Mouse (Mus musculus) neural tube, embryonic 12.5 days (tissue): ENCODE measurements at regions not wholly inside any gene's neighbourhood (a gene's known extent, or its start where the extent isn't known, plus 50 kb on each side); places are given as distances from the start of the nearest gene placed in this dataset.

ENCODE experiments used
- ATAC-seq: fragments of 200-750 bp; cut with Nextera tagmentation; 2 replicates; pipeline ENCODE4 v1.8.0; 2017; ENCODE audit warnings: low read depth, mild to moderate bottlenecking, moderate TSS enrichment, moderate library complexity; ENCODE audit not compliant: low FRiP score
- H3K27ac ChIP-seq: fragments of 300-500 bp; sonication (generic); 2 replicates; pipeline ENCODE4 v1.5.1; 2016
- H3K27me3 ChIP-seq: fragments of 300-500 bp; sonication (generic); replicated peaks from 2 replicates; pipeline ENCODE4 v1.6.1; 2016; ENCODE audit warnings: mild to moderate bottlenecking
- H3K36me3 ChIP-seq: fragments of 300-500 bp; sonication (generic); 2 replicates; pipeline ENCODE4 v1.6.1; 2016; ENCODE audit warnings: mild to moderate bottlenecking
- H3K4me1 ChIP-seq: fragments of 300-500 bp; sonication (generic); 2 replicates; pipeline ENCODE4 v1.6.1; 2016
- H3K4me2 ChIP-seq: fragments of 300-500 bp; sonication (generic); replicated peaks from 2 replicates; pipeline ENCODE4 v1.6.1; 2016; ENCODE audit warnings: mild to moderate bottlenecking
- H3K4me3 ChIP-seq: fragments of 300-500 bp; sonication (generic); 2 replicates; pipeline ENCODE4 v1.5.1; 2016
- H3K9ac ChIP-seq: fragments of 300-500 bp; sonication (generic); 2 replicates; pipeline ENCODE4 v1.6.1; 2016; ENCODE audit warnings: mild to moderate bottlenecking
- H3K9me3 ChIP-seq: fragments of 300-500 bp; sonication (generic); 2 replicates; pipeline ENCODE4 v1.6.1; 2016; ENCODE audit warnings: mild to moderate bottlenecking
- WGBS: fragments of 180-500 bp; shearing (Covaris S2); methylation state at CpG from one replicate; pipeline ENCODE4 v1.1.7; 2016; 5-methylcytosine and 5-hydroxymethylcytosine counted together

GRCm38 (mm10) chr9:46814478-46815241 is 183.9 kb upstream of the Gm4791 start:
- Histone ChIP-seq H3K4me3 (peak overlapping the region; percentile 20), H3K4me1 (0 out of 2 replicates have a peak, but pooled peaks cover 4% of the 10 kb centered on the region), H3K9ac (peak overlapping the region; percentile 13), H3K27ac (peak overlapping the region; percentile 57; the same call in 1 of the 2 replicates), H3K4me2 (peak overlapping the region; percentile 58), H3K9me3 (no peaks in the 10 kb centered on the region), H3K36me3 (no peaks in the 10 kb centered on the region), H3K27me3 (no peaks in the 10 kb centered on the region)
- 8% methylated on average over 22 of the region's 22 CpGs for WGBS
- peak; percentile 72 for ATAC-seq

GRCm38 (mm10) chr9:46810266-46810665 is 188.3 kb upstream of the Gm4791 start:
- no peak for ATAC-seq
- H3K27me3 ChIP-seq, result no peaks in the 10 kb centered on the region
- no peak overlapping the region for H3K4me2 ChIP-seq
- 90% methylated on average over 7 of the region's 7 CpGs for WGBS
- H3K4me1 ChIP-seq, result 0 out of 2 replicates have a peak, but pooled peaks cover 4% of the 10 kb centered on the region
- no peak overlapping the region for H3K4me3 ChIP-seq
- H3K27ac ChIP-seq, result no peak overlapping the region
- no peaks in the 10 kb centered on the region for H3K9me3 ChIP-seq
- no peaks in the 10 kb centered on the region for H3K36me3 ChIP-seq
- no peak overlapping the region for H3K9ac ChIP-seq

- WGBS, result 82% methylated on average over 11 of the region's 11 CpGs
- no peaks in the 10 kb centered on the region for H3K36me3 ChIP-seq
- H3K27ac ChIP-seq, result no peak overlapping the region
These were observed 203.1 kb upstream of the Gm4791 start for GRCm38 (mm10) chr9:46795446-46795845.

GRCm38 (mm10) chr9:46789036-46789435 is 209.5 kb upstream of the Gm4791 start:
- Histone ChIP-seq H3K9ac (no peak overlapping the region), H3K4me2 (no peak overlapping the region), H3K9me3 (no peaks in the 10 kb centered on the region), H3K4me3 (no peak overlapping the region), H3K27ac (no peak overlapping the region), H3K36me3 (no peaks in the 10 kb centered on the region), H3K4me1 (no peaks in the 10 kb centered on the region), H3K27me3 (no peaks in the 10 kb centered on the region)
- 77% methylated on average over 10 of the region's 10 CpGs for WGBS
- no peak for ATAC-seq

More at GRCm38 (mm10) chr9:46795446-46795845, 203.1 kb upstream of the Gm4791 start:
- no peak overlapping the region for H3K4me3 ChIP-seq
- H3K4me2 ChIP-seq, result no peak overlapping the region
- no peaks in the 10 kb centered on the region for H3K4me1 ChIP-seq
- H3K9ac ChIP-seq, result no peak overlapping the region
- ATAC-seq, result no peak
- H3K27me3 ChIP-seq, result no peaks in the 10 kb centered on the region
- H3K9me3 ChIP-seq, result no peaks in the 10 kb centered on the region

- no peak for ATAC-seq
- 87% methylated on average over 5 of the region's 5 CpGs for WGBS
These were observed 210.1 kb upstream of the Gm4791 start for GRCm38 (mm10) chr9:46788456-46788855.

GRCm38 (mm10) chr9:46784355-46784975 is 214.1 kb upstream of the Gm4791 start:
- H3K36me3 ChIP-seq, result no peaks in the 10 kb centered on the region
- no peaks in the 10 kb centered on the region for H3K4me1 ChIP-seq
- no peak overlapping the region for H3K4me3 ChIP-seq
- no peak overlapping the region for H3K4me2 ChIP-seq
- H3K27me3 ChIP-seq, result no peaks in the 10 kb centered on the region
- no peak for ATAC-seq
- no peak overlapping the region for H3K9ac ChIP-seq
- no peaks in the 10 kb centered on the region for H3K9me3 ChIP-seq
- WGBS, result 80% methylated on average over 17 of the region's 17 CpGs
- no peak overlapping the region for H3K27ac ChIP-seq

More at GRCm38 (mm10) chr9:46788456-46788855, 210.1 kb upstream of the Gm4791 start:
- no peaks in the 10 kb centered on the region for H3K4me1 ChIP-seq
- H3K27me3 ChIP-seq, result no peaks in the 10 kb centered on the region
- H3K36me3 ChIP-seq, result no peaks in the 10 kb centered on the region
- H3K4me3 ChIP-seq, result no peak overlapping the region
- H3K9ac ChIP-seq, result no peak overlapping the region
- H3K27ac ChIP-seq, result no peak overlapping the region
- no peaks in the 10 kb centered on the region for H3K9me3 ChIP-seq
- no peak overlapping the region for H3K4me2 ChIP-seq

- no peak overlapping the region for H3K9ac ChIP-seq
- no peak overlapping the region for H3K4me3 ChIP-seq
- H3K36me3 ChIP-seq, result no peaks in the 10 kb centered on the region
- H3K4me1 ChIP-seq, result no peaks in the 10 kb centered on the region
- H3K4me2 ChIP-seq, result no peak overlapping the region
- H3K9me3 ChIP-seq, result no peaks in the 10 kb centered on the region
- no peak for ATAC-seq
- H3K27ac ChIP-seq, result no peak overlapping the region
- H3K27me3 ChIP-seq, result no peaks in the 10 kb centered on the region
- 86% methylated on average over 12 of the region's 12 CpGs for WGBS
These were observed 214.8 kb upstream of the Gm4791 start for GRCm38 (mm10) chr9:46783597-46784354.

- no peak overlapping the region for H3K4me3 ChIP-seq
- no peak overlapping the region for H3K4me2 ChIP-seq
- H3K27me3 ChIP-seq, result no peaks in the 10 kb centered on the region
- H3K27ac ChIP-seq, result no peak overlapping the region
- 63% methylated on average over 8 of the region's 8 CpGs for WGBS
- no peaks in the 10 kb centered on the region for H3K4me1 ChIP-seq
- H3K9me3 ChIP-seq, result no peaks in the 10 kb centered on the region
- H3K36me3 ChIP-seq, result no peaks in the 10 kb centered on the region
- no peak for ATAC-seq
- H3K9ac ChIP-seq, result no peak overlapping the region
These were observed 216.9 kb upstream of the Gm4791 start for GRCm38 (mm10) chr9:46781681-46782080.

GRCm38 (mm10) chr9:46778769-46779168 is 219.8 kb upstream of the Gm4791 start:
- H3K9me3 ChIP-seq, result no peaks in the 10 kb centered on the region
- H3K9ac ChIP-seq, result no peak overlapping the region
- H3K27ac ChIP-seq, result no peak overlapping the region
- 88% methylated on average over 6 of the region's 6 CpGs for WGBS
- no peak overlapping the region for H3K4me3 ChIP-seq
- H3K4me1 ChIP-seq, result no peaks in the 10 kb centered on the region
- H3K4me2 ChIP-seq, result no peak overlapping the region
- no peaks in the 10 kb centered on the region for H3K36me3 ChIP-seq
- no peak for ATAC-seq
- H3K27me3 ChIP-seq, result no peaks in the 10 kb centered on the region

GRCm38 (mm10) chr9:46774821-46775220 is 223.7 kb upstream of the Gm4791 start:
- Histone ChIP-seq H3K36me3 (no peaks in the 10 kb centered on the region), H3K27me3 (no peaks in the 10 kb centered on the region), H3K4me1 (no peaks in the 10 kb centered on the region), H3K4me3 (no peak overlapping the region), H3K9ac (no peak overlapping the region), H3K9me3 (no peaks in the 10 kb centered on the region), H3K27ac (no peak overlapping the region; the same call in 1 of the 2 replicates), H3K4me2 (no peak overlapping the region)
- WGBS, result 79% methylated on average over 2 of the region's 2 CpGs
- ATAC-seq, result no peak

GRCm38 (mm10) chr9:46760247-46760646 is 238.3 kb upstream of the Gm4791 start:
- no peaks in the 10 kb centered on the region for H3K9me3 ChIP-seq
- WGBS, result 85% methylated on average over 4 of the region's 4 CpGs
- no peaks in the 10 kb centered on the region for H3K36me3 ChIP-seq
- no peaks in the 10 kb centered on the region for H3K27me3 ChIP-seq
- no peak overlapping the region for H3K4me3 ChIP-seq
- H3K27ac ChIP-seq, result no peak overlapping the region
- no peaks in the 10 kb centered on the region for H3K4me1 ChIP-seq
- no peak for ATAC-seq
- no peak overlapping the region for H3K9ac ChIP-seq
- no peak overlapping the region for H3K4me2 ChIP-seq

- no peak overlapping the region for H3K4me3 ChIP-seq
- 78% methylated on average over 6 of the region's 6 CpGs for WGBS
- no peak overlapping the region for H3K4me2 ChIP-seq
- H3K36me3 ChIP-seq, result no peaks in the 10 kb centered on the region
- no peak overlapping the region for H3K9ac ChIP-seq
- no peak overlapping the region for H3K27ac ChIP-seq
- no peaks in the 10 kb centered on the region for H3K4me1 ChIP-seq
- H3K27me3 ChIP-seq, result no peaks in the 10 kb centered on the region
- H3K9me3 ChIP-seq, result no peaks in the 10 kb centered on the region
- no peak for ATAC-seq
These were observed 241.4 kb upstream of the Gm4791 start for GRCm38 (mm10) chr9:46757005-46757672.
